8 mouse cellular contexts compared by ENCODE assay signal in genomic region chr8:112011816-112012242, GRCm38 (mm10). TPM values are rescaled to one million over a fixed set of nuclear protein-coding genes. Genes with fewer than 3 reads are reported as not detected.
DNase-seq lines count a peak whose midpoint lies in the region; ATAC-seq lines count a peak whose summit lies in the region.

No protein-coding gene starts in this region.

- H3K4me3 ChIP-seq in hindbrain, embryonic 11.5 days (ENCODE audit: low read depth, low read length), result peak overlapping the region; percentile 74
- H3K4me3 ChIP-seq in megakaryocyte, embryonic 14.5 days (replicated peaks), result peak overlapping the region; percentile 100

- no peaks in the 10 kb centered on the region for H3K27me3 ChIP-seq in hindbrain, embryonic 11.5 days (ENCODE audit: control insufficient read depth, insufficient read depth, low read length)
- H3K27me3 ChIP-seq in megakaryocyte, embryonic 14.5 days (replicated peaks), result no peaks in the 10 kb centered on the region

- intact Hi-C loops in left cerebral cortex, postnatal 36 days (cut with DNase I), result no loop called here

- H3K27ac ChIP-seq in hindbrain, embryonic 11.5 days (ENCODE audit: low read depth, low read length), result peak overlapping the region; percentile 42

- no peaks in the 10 kb centered on the region for H3K36me3 ChIP-seq in hindbrain, embryonic 11.5 days (ENCODE audit: control insufficient read depth, insufficient read depth, low read length)
- H3K36me3 ChIP-seq in megakaryocyte, embryonic 14.5 days (replicated peaks; ENCODE audit: low read length), result peaks cover 35% of the 10 kb centered on the region

- WGBS in hindbrain, embryonic 11.5 days, result under 1% methylated on average over 39 of the region's 40 CpGs

- DNase-seq in MN1 (ENCODE audit: low spot score), result peak; percentile 57
- DNase-seq in brain, adult 2 months (ENCODE audit: low read depth, low spot score), result peak; percentile 45
- peak; percentile 55 for DNase-seq in hindbrain, embryonic 11.5 days (ENCODE audit: low spot score)
- peak; percentile 37 to 48 for DNase-seq in left cerebral cortex, postnatal 36 days (ENCODE audit: low spot score in 2 of 2)
- peak; percentile 40 to 56 for DNase-seq in right cerebral cortex, adult 2 months (ENCODE audit: low spot score in 2 of 2)
- peak; percentile 44 for DNase-seq in urinary bladder, adult 2 months (ENCODE audit: low spot score)

- ATAC-seq in erythroid progenitor cell, adult 5-6 weeks (replicated peaks; ENCODE audit: low FRiP score, poor library complexity, severe bottlenecking), result peak; percentile 68
- ATAC-seq in hindbrain, embryonic 11.5 days (ENCODE audit: low FRiP score), result peak; percentile 66

- no peaks in the 10 kb centered on the region for H3K9me3 ChIP-seq in hindbrain, embryonic 11.5 days (ENCODE audit: control insufficient read depth, low read length)
- no peaks in the 10 kb centered on the region for H3K9me3 ChIP-seq in megakaryocyte, embryonic 14.5 days

- peak overlapping the region; percentile 68 for H3K9ac ChIP-seq in hindbrain, embryonic 11.5 days (ENCODE audit: low read depth, low read length)

- peak overlapping the region; percentile 96 for H3K4me2 ChIP-seq in hindbrain, embryonic 11.5 days (replicated peaks; ENCODE audit: low read depth, low read length)

- no peaks in the 10 kb centered on the region for H3K4me1 ChIP-seq in hindbrain, embryonic 11.5 days (replicated peaks; ENCODE audit: control insufficient read depth, insufficient read depth, low read length)
- H3K4me1 ChIP-seq in megakaryocyte, embryonic 14.5 days, result peaks cover 37% of the 10 kb centered on the region

RNA-seq across cellular contexts. Expression of gene Terf2ip, which starts 0.6 kb away (rescaled TPM):
- 1.3 and 6.5 TPM in 2 replicates for total RNA-seq in erythroid progenitor cell, adult 5-6 weeks (2015; ENCODE audit: low replicate concordance)
- total RNA-seq in erythroid progenitor cell, adult 5-6 weeks (2017; ENCODE audit: low replicate concordance), result 6.2 and 11.2 TPM in 2 replicates
- polyA plus RNA-seq in hindbrain, embryonic 11.5 days (2014; fragmentation: Nextera tagmentation; extraction: Ambion mirVana), result 31.9 and 33.5 TPM in 2 replicates
- total RNA-seq in left cerebral cortex, postnatal 36 days (2021), result 10 to 100 TPM; 36.2 to 37.8 TPM
- 5.7 and 9.6 TPM in 2 replicates for polyA plus RNA-seq in megakaryocyte, embryonic 14.5 days (2012; ENCODE audit: insufficient read depth, low replicate concordance)
- polyA plus RNA-seq in urinary bladder, adult 2 months (2012; rRNA removed), result 13.9 and 15.9 TPM in 2 replicates

RNA-seq across cellular contexts. Expression of gene Kars, which starts 0.7 kb away (rescaled TPM):
- total RNA-seq in erythroid progenitor cell, adult 5-6 weeks (2015; ENCODE audit: low replicate concordance), result 37.5 and 40.7 TPM in 2 replicates
- total RNA-seq in erythroid progenitor cell, adult 5-6 weeks (2017; ENCODE audit: low replicate concordance), result 38.2 and 45.5 TPM in 2 replicates
- 239 and 248 TPM in 2 replicates for polyA plus RNA-seq in hindbrain, embryonic 11.5 days (2014; fragmentation: Nextera tagmentation; extraction: Ambion mirVana)
- total RNA-seq in left cerebral cortex, postnatal 36 days (2021), result 10 to 100 TPM; 68.6 to 73.2 TPM
- 11.0 and 50.0 TPM in 2 replicates for polyA plus RNA-seq in megakaryocyte, embryonic 14.5 days (2012; ENCODE audit: insufficient read depth, low replicate concordance)
- polyA plus RNA-seq in urinary bladder, adult 2 months (2012; rRNA removed), result 65.4 and 82.7 TPM in 2 replicates

RNA-seq across cellular contexts. Expression of gene Gm6793, which starts 3.0 kb away (rescaled TPM):
- total RNA-seq in erythroid progenitor cell, adult 5-6 weeks (2015; ENCODE audit: low replicate concordance), result not detected in 2 replicates
- total RNA-seq in erythroid progenitor cell, adult 5-6 weeks (2017; ENCODE audit: low replicate concordance), result not detected in 2 replicates
- 0.61 and 0.93 TPM in 2 replicates for polyA plus RNA-seq in hindbrain, embryonic 11.5 days (2014; fragmentation: Nextera tagmentation; extraction: Ambion mirVana)
- total RNA-seq in left cerebral cortex, postnatal 36 days (2021), result not detected
- 0.46 TPM in 1 of 2 replicates, not detected in the other for polyA plus RNA-seq in megakaryocyte, embryonic 14.5 days (2012; ENCODE audit: insufficient read depth, low replicate concordance)
- 0.19 TPM in 1 of 2 replicates, not detected in the other for polyA plus RNA-seq in urinary bladder, adult 2 months (2012; rRNA removed)

RNA-seq across cellular contexts. Expression of gene Adat1, which starts 19.7 kb away (rescaled TPM):
- total RNA-seq in erythroid progenitor cell, adult 5-6 weeks (2015; ENCODE audit: low replicate concordance), result 0.42 TPM in 1 of 2 replicates, not detected in the other
- total RNA-seq in erythroid progenitor cell, adult 5-6 weeks (2017; ENCODE audit: low replicate concordance), result 1.8 TPM in 1 of 2 replicates, not detected in the other
- 9.4 and 14.0 TPM in 2 replicates for polyA plus RNA-seq in hindbrain, embryonic 11.5 days (2014; fragmentation: Nextera tagmentation; extraction: Ambion mirVana)
- total RNA-seq in left cerebral cortex, postnatal 36 days (2021), result 1 to 10 TPM; 4.0 to 8.0 TPM
- polyA plus RNA-seq in megakaryocyte, embryonic 14.5 days (2012; ENCODE audit: insufficient read depth, low replicate concordance), result 0.40 and 1.5 TPM in 2 replicates
- polyA plus RNA-seq in urinary bladder, adult 2 months (2012; rRNA removed), result 5.6 and 5.9 TPM in 2 replicates

Comparison
In these comparisons a context has a peak if more than half of its experiments do, and no peak if none do; other contexts are left out.
1. Peak in every context shown above with its lines: DNase-seq, ATAC-seq, H3K4me3 ChIP-seq and H3K27ac ChIP-seq.